Mouse (Mus musculus) spleen, adult 10 weeks (tissue): ENCODE measurements around the gene Rdh8. TPM values are rescaled to one million over a fixed set of nuclear protein-coding genes. Genes with fewer than 3 reads are reported as not detected.

Source experiments
- polyA plus RNA-seq: library from polyadenylated mRNA; stranded (reverse); fragments of 350-450 nt; fragmentation: Illumina TruSeq; extraction: RNeasy Lipid Tissue Mini Kit (QIAGEN cat#74804); gene quantifications from one replicate; pipeline ENCODE4 v1.2.3, GENCODE M21; 2015; ENCODE audit warnings: low replicate concordance; ENCODE audit not compliant: insufficient read depth

The Rdh8 gene
- polyA plus RNA-seq: not detected

DNA sequence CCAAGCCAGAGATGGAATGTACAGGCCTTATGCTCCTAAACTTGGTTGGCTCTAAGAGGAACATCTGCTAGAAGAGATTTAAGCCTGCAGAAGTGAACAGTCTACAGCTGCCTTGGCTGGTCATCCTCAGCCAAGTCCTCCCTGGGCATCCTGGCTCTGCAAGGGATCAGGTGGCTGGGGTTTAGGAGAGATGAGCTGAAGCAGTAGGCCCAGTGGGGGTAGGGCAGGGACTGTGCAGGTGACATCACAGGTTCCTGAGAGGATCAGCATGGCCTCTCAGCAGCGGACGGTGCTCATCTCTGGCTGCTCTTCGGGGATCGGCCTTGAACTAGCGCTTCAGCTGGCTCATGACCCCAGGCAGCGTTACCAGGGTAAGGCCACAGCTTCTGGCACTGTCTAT, at the start of gene Rdh8:
TSS of gene Rdh8 (plus strand) at position 268 of the 400 bp plus-strand sequence.

DNA sequence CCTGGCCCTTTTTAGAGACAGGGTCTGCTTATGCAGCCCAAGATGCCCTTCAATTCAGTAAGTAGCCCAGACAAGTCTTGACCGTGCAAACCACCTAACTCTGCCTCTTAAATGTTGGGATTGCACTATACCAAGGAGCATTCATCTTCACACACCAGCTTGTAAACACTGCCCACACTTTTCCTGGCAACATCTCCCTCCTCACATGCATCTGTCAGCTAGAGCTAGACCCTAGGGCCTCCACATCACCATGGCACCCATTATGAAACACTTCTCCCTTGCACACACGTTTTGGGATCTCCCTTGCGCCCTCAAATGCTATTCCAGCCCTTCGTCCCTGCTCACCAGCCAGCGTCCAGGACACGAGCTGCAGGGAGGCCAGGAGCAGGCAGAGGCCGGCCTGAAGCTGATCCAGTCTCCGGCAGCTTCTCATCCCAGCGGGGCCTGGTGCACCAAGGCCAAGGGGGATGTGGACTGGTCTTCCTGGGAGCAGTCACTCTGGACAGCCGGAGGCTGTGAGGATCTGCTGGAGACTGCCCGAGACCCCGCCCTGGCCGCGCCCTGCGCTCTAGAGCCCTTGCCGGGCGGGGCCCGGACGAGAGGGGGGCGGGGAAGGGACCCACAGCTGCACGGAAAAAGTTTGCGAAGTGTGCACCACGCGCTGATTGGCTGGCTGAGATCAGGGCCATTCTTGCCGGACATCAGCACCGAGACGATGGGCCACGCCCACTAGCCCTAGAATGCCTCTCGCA, 3.6 kb upstream of the Rdh8 start, which contains the start of gene Col5a3:
TSS of gene Col5a3 (minus strand) at position 547 of the 752 bp plus-strand sequence.

DNA sequence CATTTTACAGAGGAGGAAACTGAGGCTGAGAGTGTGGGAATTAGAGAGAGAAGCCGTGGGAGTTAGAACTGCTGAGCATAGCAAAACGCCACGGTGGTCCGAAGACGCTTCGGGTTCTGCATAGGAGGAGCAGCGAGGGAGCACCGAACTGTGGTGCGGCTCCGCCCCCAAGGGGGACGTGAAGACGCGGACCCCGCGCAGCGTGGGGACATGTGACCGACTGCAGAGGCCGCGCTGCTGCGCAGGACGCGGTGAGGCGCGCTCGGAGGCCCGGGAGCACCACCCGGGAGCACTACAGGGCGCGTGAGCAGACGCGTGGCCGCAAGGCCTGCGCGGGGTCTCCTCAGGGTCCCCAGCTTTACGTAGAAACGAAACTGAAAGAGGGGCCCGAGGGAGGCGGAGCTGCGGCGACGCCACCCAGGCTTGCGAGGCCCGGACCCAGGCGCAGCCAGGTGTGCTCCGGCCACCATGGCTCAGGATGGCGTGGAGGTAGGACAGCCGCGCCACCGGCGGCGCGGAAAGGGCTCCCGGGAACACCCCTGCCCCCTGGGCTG, 50.2 kb downstream of the Rdh8 start, which contains the start of gene A230050P20Rik:
TSS of gene A230050P20Rik (plus strand) at position 195 of the 554 bp plus-strand sequence.

Other genes with a start within 250 kb of the Rdh8 start
- gene Zfp846, start 237.2 kb upstream of the Rdh8 start, polyA plus RNA-seq: 14.9 TPM
- 294 TPM for gene Ubl5, start 175.6 kb upstream of the Rdh8 start, polyA plus RNA-seq
- gene Fbxl12, start 173.7 kb upstream of the Rdh8 start, polyA plus RNA-seq: 55.6 TPM
- 4.3 TPM for gene Pin1, start 166.4 kb upstream of the Rdh8 start, polyA plus RNA-seq
- not detected for gene Olfm2, start 72.2 kb upstream of the Rdh8 start, polyA plus RNA-seq
- gene Col5a3, start 3.4 kb upstream of the Rdh8 start, polyA plus RNA-seq: 0.29 TPM
- 29.9 TPM for gene A230050P20Rik, start 50.1 kb downstream of the Rdh8 start, polyA plus RNA-seq
- 0.44 TPM for gene Angptl6, start 61.2 kb downstream of the Rdh8 start, polyA plus RNA-seq
- 14.3 TPM for gene Ppan, start 69.7 kb downstream of the Rdh8 start, polyA plus RNA-seq
- 129 TPM for gene Eif3g, start 80.1 kb downstream of the Rdh8 start, polyA plus RNA-seq
- gene Dnmt1, start 141.4 kb downstream of the Rdh8 start, polyA plus RNA-seq: 50.1 TPM
- gene S1pr2, start 158.3 kb downstream of the Rdh8 start, polyA plus RNA-seq: 2.0 TPM
- 16.7 TPM for gene Mrpl4, start 184.2 kb downstream of the Rdh8 start, polyA plus RNA-seq
- gene Icam1, start 197.5 kb downstream of the Rdh8 start, polyA plus RNA-seq: 75.3 TPM
- 0.57 TPM for gene Icam4, start 210.9 kb downstream of the Rdh8 start, polyA plus RNA-seq
- gene Icam5, start 213.6 kb downstream of the Rdh8 start, polyA plus RNA-seq: 0.10 TPM
- gene Zglp1, start 248.6 kb downstream of the Rdh8 start, polyA plus RNA-seq: 0.33 TPM